Mouse (Mus musculus) lung, adult 2 months (tissue): ENCODE measurements around the gene Axl.

Experiments used
- CTCF ChIP-seq: fragments of 200-500 bp; IDR thresholded peaks from 2 replicates; pipeline ENCODE4 v1.5.1; 2011; ENCODE audit warnings: mild to moderate bottlenecking, low read length, control low read depth; ENCODE audit not compliant: insufficient read depth
- POLR2A ChIP-seq: fragments of 200-500 bp; IDR thresholded peaks from 2 replicates; pipeline ENCODE4 v1.6.1; 2011; ENCODE audit warnings: low read depth, mild to moderate bottlenecking, control low read depth, low read length, borderline replicate concordance; ENCODE audit errors: extremely low read depth

GRCm38 (mm10) chr7:25830251-25830650 lies 41.7 kb upstream of the Axl start:
- no peak for TF ChIP-seq CTCF
- TF ChIP-seq POLR2A, result no peak
